Mouse (Mus musculus) stomach, postnatal 0 days (tissue): ENCODE data around the gene Nkrf.

ENCODE experiments used
- CTCF ChIP-seq: IDR thresholded peaks from 2 replicates; pipeline ENCODE4 v1.5.1; 2016; ENCODE audit warnings: antibody characterized with exemption, low read depth, mild to moderate bottlenecking, moderate library complexity
- EP300 ChIP-seq: optimal IDR thresholded peaks from 2 replicates; pipeline ENCODE3; 2016; ENCODE audit warnings: antibody characterized with exemption

- TF ChIP-seq CTCF = no peak
- TF ChIP-seq EP300 = no peak
Observed at GRCm38 (mm10) chrX:36852631-36853030, 50.1 kb downstream of the Nkrf start.
